Mouse (Mus musculus): ENCODE data around the gene Rangap1. TPM values are rescaled to one million over a fixed set of nuclear protein-coding genes. Genes with fewer than 3 reads are reported as not detected.

Gene Rangap1
- polyA plus RNA-seq (2017; shearing (Covaris generic)), result 80.3 TPM

DNA sequence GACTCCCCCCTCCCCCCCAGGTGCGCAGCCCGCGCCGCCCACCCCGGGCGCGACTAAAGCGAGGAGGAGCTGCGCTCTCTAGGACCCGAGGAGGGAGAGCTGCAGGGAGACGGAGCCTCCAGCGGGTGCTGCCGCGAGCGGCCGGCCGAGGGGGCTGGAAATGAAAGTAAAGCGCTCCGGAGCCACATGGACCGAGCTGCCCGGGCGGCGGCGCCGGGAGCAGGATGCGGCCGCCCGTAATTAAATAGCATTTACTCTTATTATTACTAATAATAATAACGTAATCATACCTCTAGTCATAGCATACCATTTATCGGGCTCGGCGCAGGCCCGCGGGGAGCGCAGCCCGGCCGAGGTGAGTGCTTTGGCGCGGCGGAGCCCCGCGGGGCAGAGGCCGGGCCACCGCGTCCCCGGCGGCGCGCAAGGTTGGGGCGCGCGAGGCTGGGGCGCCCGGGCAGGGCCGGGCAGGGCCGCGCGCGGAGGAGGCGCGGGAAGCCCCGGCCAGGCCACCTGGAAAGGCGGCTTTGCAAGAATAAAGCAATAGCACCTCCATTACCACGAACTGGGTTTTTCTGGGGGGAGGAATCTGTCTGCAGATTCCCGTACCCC, at the start of gene Rangap1, which contains the start of gene Zc3h7b:
TSS of gene Rangap1 (minus strand) at position 539 of the 609 bp plus-strand sequence.
TSS of gene Zc3h7b (plus strand) at position 66 of the 609 bp plus-strand sequence.

DNA sequence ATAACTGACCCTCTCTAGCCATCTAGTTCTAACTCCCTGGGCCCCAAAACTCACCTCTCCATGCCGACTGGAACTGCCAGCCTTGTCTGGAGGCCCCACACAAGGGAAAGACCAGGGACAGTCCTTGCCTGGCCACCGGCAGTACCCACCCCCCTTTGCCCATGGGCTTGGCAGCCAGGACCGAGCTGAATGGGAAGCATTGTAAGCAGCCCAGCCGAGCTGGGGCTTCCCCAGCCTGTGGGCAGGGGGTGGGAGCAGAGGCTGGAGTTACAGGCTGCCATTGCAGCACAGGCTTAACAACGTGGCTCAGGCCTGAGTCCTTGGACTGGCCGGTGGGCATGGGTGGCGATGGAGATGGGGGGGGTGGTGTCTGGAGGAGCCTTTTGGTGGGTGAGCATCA, 48.2 kb downstream of the Rangap1 start, which contains the start of gene Chadl:
TSS of gene Chadl (minus strand) at position 113 of the 400 bp plus-strand sequence.

DNA sequence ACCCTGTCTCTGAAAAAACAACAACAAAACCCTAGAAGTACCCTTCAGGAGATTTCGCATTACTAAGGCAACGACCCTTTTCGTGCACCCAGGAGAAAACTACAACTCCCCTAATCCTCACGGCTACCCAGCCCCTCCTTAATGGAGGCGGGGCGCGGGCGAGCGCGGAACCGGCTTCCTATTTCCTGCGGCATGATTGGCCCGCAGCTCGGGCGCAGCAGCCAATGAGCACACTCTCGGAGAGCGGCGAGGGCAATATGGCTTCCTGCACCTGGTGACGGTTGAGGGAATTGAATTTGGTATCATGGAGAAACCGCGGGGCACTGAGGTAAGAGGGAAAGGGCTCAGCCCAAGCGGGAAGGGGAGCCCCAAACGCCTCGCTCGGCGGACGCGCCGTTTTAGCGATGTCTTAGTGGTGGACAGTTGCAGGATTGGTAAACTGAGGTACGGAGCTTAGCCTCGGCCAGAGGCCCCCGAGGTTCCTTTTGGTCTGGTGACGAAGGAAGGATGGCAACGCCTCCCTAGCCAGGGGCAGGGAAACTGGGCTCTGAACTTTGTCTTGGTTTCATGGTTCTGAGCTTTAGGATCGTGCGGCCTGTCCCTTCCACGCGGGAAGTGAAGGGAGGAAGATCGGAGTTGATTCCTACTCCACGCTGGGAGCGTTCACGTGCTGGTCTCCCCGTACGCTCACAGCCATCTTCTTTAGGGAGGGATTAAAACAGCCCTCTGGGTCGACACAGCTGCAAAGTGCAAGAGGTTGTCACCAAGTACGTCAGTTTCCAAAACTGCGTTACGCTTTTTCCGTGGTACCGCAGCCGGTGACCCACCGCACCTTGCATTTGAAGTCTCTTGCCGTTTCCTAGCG, 81.4 kb downstream of the Rangap1 start, which contains the start of gene L3mbtl2:
TSS of gene L3mbtl2 (plus strand) at position 193 of the 865 bp plus-strand sequence.

Other genes starting within 250 kb of the Rangap1 start
- gene Ep300, start 160.2 kb downstream of the Rangap1 start, polyA plus RNA-seq (2017; shearing (Covaris generic)), result 32.3 TPM
- 36.6 TPM for gene L3mbtl2, start 81.6 kb downstream of the Rangap1 start, polyA plus RNA-seq (2017; shearing (Covaris generic))
- 2.0 TPM for gene Chadl, start 48.2 kb downstream of the Rangap1 start, polyA plus RNA-seq (2017; shearing (Covaris generic))
- 4.7 TPM for gene Zc3h7b, start 473 bp downstream of the Rangap1 start, polyA plus RNA-seq (2017; shearing (Covaris generic))
- gene Tef, start 56.9 kb upstream of the Rangap1 start, polyA plus RNA-seq (2017; shearing (Covaris generic)), result 18.8 TPM
- gene Tob2, start 113.3 kb upstream of the Rangap1 start, polyA plus RNA-seq (2017; shearing (Covaris generic)), result 81.1 TPM
- 108 TPM for gene Phf5a, start 126.4 kb upstream of the Rangap1 start, polyA plus RNA-seq (2017; shearing (Covaris generic))
- 149 TPM for gene Aco2, start 126.8 kb upstream of the Rangap1 start, polyA plus RNA-seq (2017; shearing (Covaris generic))
- 51.9 TPM for gene Polr3h, start 180.7 kb upstream of the Rangap1 start, polyA plus RNA-seq (2017; shearing (Covaris generic))
- not detected for gene Csdc2, start 191.2 kb upstream of the Rangap1 start, polyA plus RNA-seq (2017; shearing (Covaris generic))
- gene Pmm1, start 215.4 kb upstream of the Rangap1 start, polyA plus RNA-seq (2017; shearing (Covaris generic)), result 13.2 TPM
- not detected for gene 1700029P11Rik, start 235.0 kb upstream of the Rangap1 start, polyA plus RNA-seq (2017; shearing (Covaris generic))
- gene Xrcc6, start 242.3 kb upstream of the Rangap1 start, polyA plus RNA-seq (2017; shearing (Covaris generic)), result 79.4 TPM